Mouse (Mus musculus): ENCODE data around the gene Ncstn.

Ncstn gene

DNA sequence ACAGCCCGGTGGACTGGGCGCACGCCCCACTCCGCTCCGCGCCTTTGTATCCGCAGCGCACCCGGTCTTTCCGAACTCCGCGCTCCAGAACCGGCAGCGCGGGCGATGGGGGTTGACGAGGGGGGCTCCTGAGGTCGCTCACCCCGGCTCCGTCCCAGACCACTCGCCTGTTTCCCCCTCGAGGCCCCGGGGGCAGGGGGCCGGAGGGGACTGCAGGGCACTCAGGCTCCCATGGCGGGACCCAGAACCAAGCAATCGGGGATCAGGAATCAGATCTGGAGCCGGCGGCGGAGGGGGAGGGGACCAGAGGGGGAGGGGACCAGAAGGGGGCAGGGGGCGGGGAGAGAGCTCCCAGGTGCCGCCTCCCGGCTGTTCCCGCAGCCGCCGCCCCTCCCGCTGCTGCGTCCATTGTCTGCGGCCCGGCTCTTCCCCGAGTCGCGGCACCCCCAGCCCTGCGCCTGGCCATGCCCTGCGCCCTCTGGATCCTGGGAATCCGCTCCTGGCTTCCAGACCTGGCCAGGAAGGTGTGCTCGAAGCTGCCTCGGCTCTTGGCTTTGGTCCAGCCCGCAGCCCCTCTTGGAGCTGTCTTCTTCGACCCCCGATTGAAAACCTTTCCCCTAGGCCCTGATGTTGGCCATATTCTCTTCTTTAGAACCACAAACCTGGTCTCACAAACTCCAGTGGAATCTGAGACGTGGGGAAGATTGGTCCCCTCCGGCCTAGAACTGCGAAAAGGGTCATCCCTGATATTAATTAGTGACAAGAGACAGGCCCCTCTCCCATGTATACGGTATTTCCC is 55.4 kb downstream of the Ncstn start:
- no peak for DNase-seq (ENCODE audit: low read depth)

DNA sequence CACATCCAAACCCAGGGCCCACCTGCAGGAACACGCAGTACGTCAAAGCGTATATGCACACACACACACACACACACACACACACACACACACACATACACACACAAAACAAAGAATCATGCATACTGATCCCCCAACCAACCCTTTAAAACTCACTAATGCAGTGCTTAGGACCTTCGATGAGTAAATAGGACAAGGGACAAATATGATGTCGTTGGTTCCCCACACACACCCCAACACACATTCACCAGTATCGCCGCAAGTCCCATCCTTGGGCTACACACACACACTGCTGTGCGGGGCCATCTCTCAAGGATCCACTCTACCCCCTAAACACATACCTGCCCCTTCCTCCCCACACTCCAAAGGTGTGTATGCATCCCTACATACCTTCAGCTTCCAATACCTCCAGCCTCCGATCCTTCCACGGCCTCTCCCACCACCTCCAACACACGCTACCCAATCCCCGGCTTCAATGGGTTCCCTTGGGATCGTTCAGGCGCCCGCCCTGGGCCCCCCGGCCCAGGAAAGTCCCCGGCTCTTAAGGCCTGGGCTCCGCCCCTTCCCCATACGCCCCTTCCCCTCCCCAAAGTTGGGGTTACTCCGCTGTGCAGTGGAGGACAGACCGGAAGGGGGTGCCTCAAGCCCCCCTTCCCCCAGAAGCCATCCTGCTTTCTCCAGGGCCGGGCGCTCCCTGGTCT is 56.2 kb downstream of the Ncstn start:
- DNase-seq (ENCODE audit: low read depth), result no peak

DNA sequence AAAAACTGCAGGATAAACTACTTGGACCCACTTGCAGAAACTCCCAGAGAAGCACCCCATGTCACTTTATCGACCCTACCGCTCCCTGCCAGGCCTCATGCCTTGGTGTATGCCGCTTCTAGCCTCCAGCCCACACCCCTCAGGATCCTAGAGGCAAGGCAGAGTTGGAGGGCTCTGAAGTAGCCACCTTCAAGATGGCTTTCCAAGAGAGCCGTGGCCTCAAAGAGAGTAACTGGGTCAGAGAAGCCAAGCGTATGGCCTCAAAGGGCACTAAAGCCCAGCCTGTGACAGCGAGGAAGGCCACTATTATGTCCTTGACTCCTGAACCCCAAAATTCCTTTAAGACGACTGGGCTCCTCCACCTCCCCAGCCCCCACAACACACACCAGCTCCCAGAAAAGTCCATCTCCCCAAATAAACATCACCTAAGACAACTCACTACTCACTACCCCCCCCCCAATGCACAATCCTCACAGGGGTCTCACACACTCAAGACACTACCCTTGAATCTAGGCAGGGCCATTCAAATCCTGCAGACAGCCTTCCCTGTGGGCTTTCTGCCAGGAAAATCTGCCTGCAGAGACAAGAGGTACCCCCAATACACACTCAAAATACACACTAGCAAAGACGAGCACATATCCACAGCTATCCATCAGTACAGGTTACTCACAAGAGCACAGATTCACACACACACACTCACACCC is 57.2 kb downstream of the Ncstn start:
- no peak for DNase-seq (ENCODE audit: low read depth)

DNA sequence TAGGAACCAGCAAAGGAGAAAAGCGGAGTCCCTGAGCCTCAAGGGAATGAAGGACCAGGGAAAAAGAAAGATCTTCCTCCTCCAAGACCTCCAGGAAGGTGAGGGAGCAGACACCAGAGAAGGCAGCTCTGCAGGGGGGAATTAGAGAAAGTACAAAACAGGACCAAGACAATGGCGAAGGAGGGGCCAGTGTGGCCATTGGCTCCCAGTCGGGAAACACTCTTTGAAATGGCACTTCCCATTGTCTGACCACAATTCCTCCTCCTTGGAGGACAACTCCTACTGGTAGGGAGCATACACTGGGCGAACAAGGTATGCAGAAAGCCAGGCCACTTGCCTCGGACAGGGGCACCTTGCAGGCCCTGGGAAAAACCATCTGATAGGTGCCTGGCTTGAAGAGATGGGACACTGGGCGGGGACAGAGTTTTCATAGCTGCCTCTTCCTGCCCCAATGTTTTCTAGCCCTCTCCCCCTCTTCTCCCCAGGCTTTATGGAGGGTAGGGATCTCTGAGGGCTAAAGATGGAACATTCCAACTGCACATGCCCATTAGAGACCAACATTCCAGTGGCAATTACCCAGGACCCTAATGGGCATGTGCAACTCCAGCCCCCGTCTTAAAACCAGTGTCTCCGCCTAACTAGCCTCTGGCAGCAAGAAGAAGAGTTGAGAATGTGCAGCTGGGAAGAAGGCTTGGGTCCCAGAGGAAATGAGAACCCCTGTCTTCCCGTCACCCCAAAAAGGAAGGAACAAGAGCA is 58.3 kb downstream of the Ncstn start:
- DNase-seq (ENCODE audit: low read depth), result no peak

DNA sequence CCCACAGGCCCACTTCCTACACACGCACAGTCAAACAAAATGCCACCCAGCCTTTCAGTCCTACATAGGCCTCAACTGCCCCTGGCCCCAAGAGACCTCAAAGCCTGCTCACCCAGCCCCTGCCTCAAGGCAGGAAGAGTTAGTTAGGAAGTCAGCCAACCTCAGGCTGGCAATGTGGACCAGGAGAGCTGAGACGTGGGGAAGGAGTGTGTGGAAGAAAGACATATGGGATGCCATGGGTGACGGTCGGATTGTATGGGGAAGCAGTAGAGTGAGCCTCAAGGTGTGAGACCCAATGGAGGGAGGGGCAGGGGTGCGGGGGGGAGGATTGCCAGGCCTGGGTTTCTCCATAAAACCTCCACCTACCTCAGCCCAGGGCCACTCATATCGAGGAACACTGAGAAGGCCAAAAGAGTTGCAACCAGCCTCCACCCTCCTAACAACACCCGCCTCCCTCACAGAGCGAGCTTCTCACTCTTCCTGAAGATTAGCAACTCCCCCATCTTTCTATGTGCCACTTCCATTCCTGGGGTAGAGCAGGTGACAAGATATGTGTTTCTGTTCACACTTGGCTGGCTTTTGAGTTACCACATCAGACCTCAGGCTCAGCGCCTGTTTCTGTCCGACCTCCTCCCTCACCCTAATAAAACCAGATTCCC is 62.6 kb downstream of the Ncstn start:
- DNase-seq (ENCODE audit: low read depth), result no peak

DNA sequence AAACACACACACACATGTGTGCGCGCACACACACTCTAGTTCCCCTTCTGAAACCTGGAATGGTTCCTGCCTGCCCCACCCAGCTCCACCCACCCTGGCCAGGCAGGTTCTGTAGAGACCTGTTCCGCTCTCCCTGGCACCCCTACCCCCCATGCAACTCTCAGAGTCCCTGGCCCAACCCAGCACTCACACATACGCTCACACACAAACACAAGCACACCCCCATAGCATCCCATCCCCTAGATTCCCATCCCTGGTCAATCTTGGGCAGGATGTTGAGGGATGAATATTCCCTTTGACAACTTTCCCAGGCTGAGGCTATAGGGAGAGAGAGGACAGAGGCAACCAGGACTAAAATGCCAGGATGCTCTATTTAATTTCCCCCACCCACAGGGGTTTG is 63.3 kb downstream of the Ncstn start:
- no peak for DNase-seq (ENCODE audit: low read depth)

DNA sequence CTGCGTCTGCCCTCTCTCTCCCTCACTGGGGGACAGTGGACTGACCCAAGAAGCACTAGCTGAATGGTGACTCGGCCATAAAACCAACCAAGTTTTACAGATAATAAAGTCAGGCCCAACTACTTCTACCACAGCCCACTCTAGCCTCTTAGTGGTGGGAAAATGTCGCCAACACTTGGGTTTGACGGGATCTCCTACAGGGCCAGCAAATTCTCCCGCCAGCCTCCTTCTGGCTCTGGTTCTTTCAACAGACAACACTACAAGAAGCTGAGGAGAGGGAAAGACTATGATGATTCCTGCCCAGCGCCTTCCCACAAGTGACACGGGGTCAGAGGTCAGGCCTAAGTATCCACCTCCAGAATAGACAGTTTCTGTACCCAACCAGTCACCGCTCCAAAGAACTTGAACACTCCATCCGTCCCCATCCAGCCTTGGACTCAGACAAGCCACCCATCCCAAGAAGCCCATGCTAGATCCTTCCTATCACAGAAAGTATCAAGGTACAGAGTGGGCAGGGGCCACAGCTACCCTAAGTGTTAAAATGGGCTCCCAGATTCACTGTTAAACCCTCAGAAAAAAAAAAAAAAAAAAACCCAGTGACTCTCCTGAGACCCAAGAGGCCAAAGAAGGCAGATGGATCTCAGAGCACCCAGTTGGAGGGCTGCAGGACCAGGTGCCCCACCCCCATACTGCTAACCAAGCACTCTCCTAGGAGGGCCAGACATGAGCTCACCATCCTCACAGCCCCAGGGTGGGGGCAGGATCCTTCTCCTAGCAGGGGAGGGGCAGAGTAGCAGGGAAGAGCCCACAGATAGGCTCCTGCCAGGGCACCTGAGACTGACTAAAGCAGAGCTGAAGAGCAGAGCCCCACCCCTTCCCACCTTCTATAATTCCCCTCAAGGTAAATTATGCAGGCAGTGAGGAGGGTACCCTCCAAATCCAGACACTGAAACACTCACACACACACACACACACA is 64.0 kb downstream of the Ncstn start:
- no peak for DNase-seq (ENCODE audit: low read depth)

DNA sequence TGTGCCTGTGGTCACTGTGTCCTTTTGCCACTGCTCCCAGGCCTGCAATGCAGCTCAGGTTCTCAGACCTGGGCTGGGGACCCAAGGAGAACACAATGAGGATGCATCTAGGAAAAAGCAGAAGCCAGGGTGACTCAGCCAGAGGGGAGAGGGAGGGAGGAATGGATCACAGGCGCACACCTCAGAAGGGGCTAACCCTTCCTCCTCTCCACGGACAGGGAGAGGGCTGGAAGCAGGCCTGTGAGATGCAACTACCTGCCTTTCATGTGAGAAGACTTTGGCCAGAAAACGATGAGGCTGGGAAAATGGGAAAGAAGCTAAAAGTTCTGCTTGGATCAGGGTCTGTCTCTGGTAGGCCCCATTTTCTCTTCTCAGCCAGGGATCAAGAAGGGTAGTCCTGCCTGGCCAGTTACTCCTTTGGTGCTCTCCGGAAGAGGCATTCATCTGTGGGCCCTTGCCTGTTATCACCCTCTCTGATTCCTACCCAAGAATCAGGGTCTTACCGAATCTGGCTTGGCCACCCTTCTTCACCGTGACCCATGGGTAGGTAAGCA is 65.0 kb downstream of the Ncstn start:
- no peak for DNase-seq (ENCODE audit: low read depth)

DNA sequence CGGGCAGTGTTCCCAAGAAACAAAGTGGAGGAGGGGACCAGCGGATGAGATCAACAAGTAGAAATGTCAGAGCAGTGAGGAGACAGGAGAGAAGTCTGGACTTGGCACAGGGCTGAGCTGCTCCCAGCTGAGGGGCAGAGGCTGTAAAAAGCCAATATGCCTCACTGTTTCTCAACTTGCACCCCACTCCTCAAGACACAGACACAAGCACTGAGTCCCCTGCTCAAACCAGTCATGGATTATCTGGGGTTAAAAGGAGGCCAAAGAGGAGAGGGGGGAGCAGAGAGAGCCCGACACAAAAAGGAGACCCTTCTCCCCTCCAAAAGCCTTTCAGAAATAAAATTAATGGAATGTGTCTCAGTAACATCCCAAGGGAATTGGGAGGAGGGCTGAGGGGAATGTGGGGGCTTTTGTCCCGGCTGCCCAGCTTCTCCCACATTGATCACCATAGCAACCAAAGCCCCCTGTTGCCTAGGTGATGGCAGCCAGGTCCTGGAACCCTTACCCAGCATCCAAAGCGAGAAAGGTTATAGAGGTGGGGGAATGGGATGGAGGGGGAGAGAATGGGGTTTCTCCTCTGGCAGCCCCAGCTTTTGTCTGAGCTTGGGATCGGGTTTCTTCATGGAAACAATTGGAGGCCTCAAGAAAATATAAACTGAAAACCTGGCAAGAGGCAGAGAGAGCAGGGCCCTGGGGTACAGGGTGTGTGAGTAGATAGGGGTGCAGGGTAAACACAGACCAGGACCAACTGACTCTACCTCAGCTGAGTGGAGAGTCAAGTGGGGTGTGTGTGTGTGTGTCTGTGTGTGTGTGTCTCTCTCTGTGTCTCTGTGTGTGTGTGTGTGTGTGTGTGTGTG is 65.7 kb downstream of the Ncstn start:
- DNase-seq (ENCODE audit: low read depth), result no peak

DNA sequence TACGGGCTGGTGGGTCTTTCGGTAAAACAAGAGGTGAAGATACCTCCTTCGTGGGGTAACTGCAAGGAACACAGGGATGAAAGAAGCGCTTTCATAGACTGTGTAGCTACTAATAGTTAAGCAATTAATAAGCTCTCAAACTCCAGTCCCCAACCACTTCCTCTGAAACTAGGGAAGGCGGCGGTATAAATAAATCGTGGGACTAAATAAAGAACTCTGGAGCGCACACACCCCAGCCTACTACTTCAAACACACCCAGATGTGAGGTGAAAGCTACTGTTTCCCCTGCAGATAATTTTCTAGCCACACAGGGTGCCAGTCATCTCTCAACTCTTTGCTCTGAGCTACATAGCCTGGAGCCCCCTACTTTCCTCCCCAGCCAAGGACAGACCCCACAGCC is 66.6 kb downstream of the Ncstn start:
- DNase-seq (ENCODE audit: low read depth), result no peak

Data from fibroblast of lung, adult 2 months (primary cell).